Mouse (Mus musculus) hindbrain, embryonic 11.5 days (tissue): ENCODE measurements around the gene Tmem110. TPM values are rescaled to one million over a fixed set of nuclear protein-coding genes. Genes with fewer than 3 reads are reported as not detected.
A peak's percentile ranks its signal among the peaks of the same experiment; 100 is the strongest.

Experiments used
- ATAC-seq: fragments of 200-750 bp; cut with Nextera tagmentation; 2 replicates; pipeline ENCODE4 v1.8.0; 2017; ENCODE audit warnings: mild to moderate bottlenecking, moderate TSS enrichment, moderate library complexity; ENCODE audit not compliant: low FRiP score
- DNase-seq: peaks from one replicate; pipeline ENCODE4 v3.0.0-alpha.2; 2015; ENCODE audit warnings: low spot score
- H3K27ac ChIP-seq: fragments of 300-500 bp; sonication (generic); 2 replicates; pipeline ENCODE4 v1.5.1; 2014; ENCODE audit warnings: mild to moderate bottlenecking, low read depth, low read length
- H3K27me3 ChIP-seq: fragments of 300-500 bp; sonication (generic); 2 replicates; pipeline ENCODE4 v1.6.1; 2014; ENCODE audit warnings: mild to moderate bottlenecking, low read length, moderate library complexity, mixed read lengths; ENCODE audit not compliant: control insufficient read depth, insufficient read depth
- H3K36me3 ChIP-seq: fragments of 300-500 bp; sonication (generic); 2 replicates; pipeline ENCODE4 v1.6.1; 2014; ENCODE audit warnings: mild to moderate bottlenecking, low read length, moderate library complexity, mixed read lengths; ENCODE audit not compliant: control insufficient read depth, insufficient read depth
- H3K4me1 ChIP-seq: fragments of 300-500 bp; sonication (generic); replicated peaks from 2 replicates; pipeline ENCODE4 v1.6.1; 2014; ENCODE audit warnings: low read length, mixed read lengths; ENCODE audit not compliant: control insufficient read depth, insufficient read depth
- H3K4me2 ChIP-seq: fragments of 300-500 bp; sonication (generic); replicated peaks from 2 replicates; pipeline ENCODE4 v1.6.1; 2014; ENCODE audit warnings: mild to moderate bottlenecking, low read depth, low read length
- H3K4me3 ChIP-seq: fragments of 300-500 bp; sonication (generic); 2 replicates; pipeline ENCODE4 v1.5.1; 2014; ENCODE audit warnings: low read depth, low read length
- H3K9ac ChIP-seq: fragments of 300-500 bp; sonication (generic); 2 replicates; pipeline ENCODE4 v1.6.1; 2014; ENCODE audit warnings: low read depth, low read length
- H3K9me3 ChIP-seq: fragments of 300-500 bp; sonication (generic); 2 replicates; pipeline ENCODE4 v1.6.1; 2016; ENCODE audit warnings: low read length; ENCODE audit not compliant: control insufficient read depth
- WGBS: fragments of 180-500 bp; shearing (Covaris S2); extraction: QIAGEN DNeasy Blood & Tissue Kit; methylation state at CpG from one replicate; pipeline ENCODE4 v1.1.7; 2014; 5-methylcytosine and 5-hydroxymethylcytosine counted together
- polyA plus RNA-seq: library from polyadenylated mRNA; unstranded; fragments of >200 nt; fragmentation: Nextera tagmentation; extraction: Ambion mirVana; gene quantifications from 2 replicates; pipeline ENCODE4 v1.2.1, GENCODE M21; 2014

Tmem110 gene
- polyA plus RNA-seq, 1 experiment from 2014 or later, result 17.2 TPM

- no peaks in the 10 kb centered on the region for H3K4me1 ChIP-seq
- H3K9me3 ChIP-seq, result no peaks in the 10 kb centered on the region
- H3K9ac ChIP-seq, result no peak overlapping the region
These were observed 78.9 kb downstream of the Tmem110 start for GRCm38 (mm10) chr14:30904307-30904706.

GRCm38 (mm10) chr14:30906001-30906400 lies 80.6 kb downstream of the Tmem110 start:
- H3K4me2 ChIP-seq, result no peak overlapping the region
- H3K27me3 ChIP-seq, result no peaks in the 10 kb centered on the region
- H3K27ac ChIP-seq, result no peak overlapping the region
- H3K9ac ChIP-seq, result no peak overlapping the region
- DNase-seq, result no peak
- no peak overlapping the region for H3K4me3 ChIP-seq
- ATAC-seq, result no peak
- H3K4me1 ChIP-seq, result no peaks in the 10 kb centered on the region
- 95% methylated on average over 6 of the region's 6 CpGs for WGBS
- H3K9me3 ChIP-seq, result no peaks in the 10 kb centered on the region
- H3K36me3 ChIP-seq, result no peaks in the 10 kb centered on the region

More at GRCm38 (mm10) chr14:30904307-30904706, 78.9 kb downstream of the Tmem110 start:
- no peak overlapping the region for H3K27ac ChIP-seq
- no peak for DNase-seq
- WGBS, result 84% methylated on average over 8 of the region's 8 CpGs
- H3K27me3 ChIP-seq, result no peaks in the 10 kb centered on the region
- no peak for ATAC-seq
- H3K36me3 ChIP-seq, result no peaks in the 10 kb centered on the region
- no peak overlapping the region for H3K4me2 ChIP-seq
- no peak overlapping the region for H3K4me3 ChIP-seq

DNA sequence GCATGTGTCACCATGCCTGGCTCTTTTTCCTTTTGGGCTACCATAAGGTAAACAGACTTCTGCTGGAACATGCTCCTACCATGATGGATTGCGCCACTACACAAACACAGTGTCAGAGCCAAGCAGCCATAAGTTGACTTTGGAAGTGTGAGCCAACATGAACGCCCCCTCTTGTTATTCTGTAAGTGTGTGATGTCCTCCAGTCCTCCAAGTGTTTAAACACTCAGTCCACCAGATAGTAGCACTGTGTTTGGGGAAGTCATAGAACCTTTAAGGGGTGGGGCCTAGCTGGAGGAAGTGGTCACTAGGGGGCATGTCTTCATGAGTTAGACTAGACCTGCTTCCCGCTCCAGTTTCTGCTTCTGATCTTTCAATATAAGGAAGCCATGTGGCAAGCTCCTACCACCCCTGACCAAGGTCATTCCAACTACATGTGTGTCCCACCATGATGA lies 82.5 kb downstream of the Tmem110 start:
- 80% methylated on average over 3 of the region's 3 CpGs for WGBS
- H3K4me3 ChIP-seq, result no peak overlapping the region
- DNase-seq (no peak), ATAC-seq (no peak)
- no peak overlapping the region for H3K4me2 ChIP-seq
- no peaks in the 10 kb centered on the region for H3K36me3 ChIP-seq
- no peaks in the 10 kb centered on the region for H3K4me1 ChIP-seq
- no peak overlapping the region for H3K9ac ChIP-seq
- H3K9me3 ChIP-seq, result no peaks in the 10 kb centered on the region
- no peaks in the 10 kb centered on the region for H3K27me3 ChIP-seq
- no peak overlapping the region for H3K27ac ChIP-seq

GRCm38 (mm10) chr14:30911141-30911540 lies 85.8 kb downstream of the Tmem110 start:
- no peaks in the 10 kb centered on the region for H3K36me3 ChIP-seq
- H3K27me3 ChIP-seq, result no peaks in the 10 kb centered on the region
- WGBS, result 92% methylated on average over 8 of the region's 8 CpGs
- no peak overlapping the region for H3K4me3 ChIP-seq
- no peaks in the 10 kb centered on the region for H3K9me3 ChIP-seq
- no peak overlapping the region for H3K4me2 ChIP-seq
- no peak overlapping the region for H3K9ac ChIP-seq
- ATAC-seq (no peak), DNase-seq (no peak)
- H3K4me1 ChIP-seq, result no peaks in the 10 kb centered on the region
- H3K27ac ChIP-seq, result no peak overlapping the region

DNA sequence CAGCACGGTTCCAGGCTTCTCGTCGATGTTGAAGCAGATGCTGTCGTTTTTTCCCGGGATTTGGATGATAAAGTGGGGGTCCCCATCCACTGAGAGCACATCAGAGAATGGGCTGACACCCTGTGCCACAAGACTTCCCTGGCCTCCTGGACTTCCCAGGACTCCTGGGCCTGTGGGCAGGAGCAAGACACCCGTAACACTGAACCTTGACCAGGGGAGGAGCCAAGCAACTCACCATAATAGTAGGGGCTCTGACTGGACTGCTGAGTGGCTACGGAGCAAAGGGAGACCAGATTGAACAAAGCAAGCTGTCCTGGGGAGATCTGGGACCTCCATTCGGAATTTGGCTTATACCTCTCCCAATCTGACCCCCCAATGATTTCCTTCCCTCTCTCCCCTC lies 87.3 kb downstream of the Tmem110 start:
- H3K36me3 ChIP-seq, result no peaks in the 10 kb centered on the region
- H3K27me3 ChIP-seq, result no peaks in the 10 kb centered on the region
- H3K4me2 ChIP-seq, result no peak overlapping the region
- no peak overlapping the region for H3K27ac ChIP-seq
- no peak overlapping the region for H3K4me3 ChIP-seq
- no peak for ATAC-seq
- no peak for DNase-seq
- H3K9me3 ChIP-seq, result no peaks in the 10 kb centered on the region
- H3K9ac ChIP-seq, result no peak overlapping the region
- H3K4me1 ChIP-seq, result no peaks in the 10 kb centered on the region
- WGBS, result 81% methylated on average over 8 of the region's 8 CpGs

- 88% methylated on average over 5 of the region's 5 CpGs for WGBS
- Histone ChIP-seq H3K4me1 (no peaks in the 10 kb centered on the region), H3K27me3 (no peaks in the 10 kb centered on the region), H3K9me3 (no peaks in the 10 kb centered on the region), H3K4me3 (no peak overlapping the region), H3K4me2 (no peak overlapping the region), H3K36me3 (no peaks in the 10 kb centered on the region), H3K9ac (no peak overlapping the region), H3K27ac (no peak overlapping the region)
- ATAC-seq (no peak), DNase-seq (no peak)
These were observed 88.0 kb downstream of the Tmem110 start for GRCm38 (mm10) chr14:30913404-30913803.

- DNase-seq, result no peak
- H3K36me3 ChIP-seq, result no peaks in the 10 kb centered on the region
- no peak overlapping the region for H3K4me3 ChIP-seq
- H3K27me3 ChIP-seq, result no peaks in the 10 kb centered on the region
- H3K4me1 ChIP-seq, result no peaks in the 10 kb centered on the region
- 83% methylated on average over 1 of the region's 1 CpGs for whole genome bisulfite sequencing
- no peaks in the 10 kb centered on the region for H3K9me3 ChIP-seq
- no peak for ATAC-seq
- no peak overlapping the region for H3K27ac ChIP-seq
- no peak overlapping the region for H3K4me2 ChIP-seq
- H3K9ac ChIP-seq, result no peak overlapping the region
These were observed 91.1 kb downstream of the Tmem110 start for GRCm38 (mm10) chr14:30916516-30916915.

GRCm38 (mm10) chr14:30922053-30922670 lies 96.8 kb downstream of the Tmem110 start:
- H3K9ac ChIP-seq, result no peak overlapping the region
- H3K4me3 ChIP-seq, result no peak overlapping the region
- H3K4me1 ChIP-seq, result no peaks in the 10 kb centered on the region
- no peak for ATAC-seq
- WGBS, result 60% methylated on average over 8 of the region's 8 CpGs
- H3K9me3 ChIP-seq, result no peaks in the 10 kb centered on the region
- peak; percentile 5 for DNase-seq
- H3K36me3 ChIP-seq, result no peaks in the 10 kb centered on the region
- H3K27ac ChIP-seq, result no peak overlapping the region
- H3K4me2 ChIP-seq, result no peak overlapping the region
- H3K27me3 ChIP-seq, result no peaks in the 10 kb centered on the region

GRCm38 (mm10) chr14:30923375-30924105 lies 98.2 kb downstream of the Tmem110 start, which contains the start of gene Itih3:
Gene Itih3 (minus strand): TSS chr14:30923760.
- H3K36me3 ChIP-seq, result no peaks in the 10 kb centered on the region
- H3K27me3 ChIP-seq, result no peaks in the 10 kb centered on the region
- no peak within 1 kb of the TSS for H3K4me3 ChIP-seq
- no peak within 1 kb of the TSS for H3K27ac ChIP-seq
- no peaks in the 10 kb centered on the region for H3K4me1 ChIP-seq
- ATAC-seq (no peak), DNase-seq (no peak)
- H3K4me2 ChIP-seq, result no peak within 1 kb of the TSS
- WGBS, result 62% methylated on average over 6 of the region's 6 CpGs
- no peak within 1 kb of the TSS for H3K9ac ChIP-seq
- H3K9me3 ChIP-seq, result no peaks in the 10 kb centered on the region
